Mouse (Mus musculus) kidney, postnatal 0 days (tissue): ENCODE measurements around the gene Pax7. TPM values are rescaled to one million over a fixed set of nuclear protein-coding genes. Genes with fewer than 3 reads are reported as not detected.
A peak's percentile ranks its signal among the peaks of the same experiment; 100 is the strongest.

Experiments
- ATAC-seq: fragments of 200-750 bp; cut with Nextera tagmentation; replicated peaks from 2 replicates; pipeline ENCODE4 v1.8.0; 2017; ENCODE audit warnings: low read depth, moderate number of reproducible peaks, moderate TSS enrichment, moderate library complexity; ENCODE audit not compliant: low FRiP score
- DNase-seq: peaks from one replicate; pipeline ENCODE4 v3.0.0-alpha.2; 2016; ENCODE audit warnings: low spot score
- H3K27ac ChIP-seq: fragments of 300-500 bp; sonication (generic); 2 replicates; pipeline ENCODE4 v1.5.1; 2014; ENCODE audit warnings: mild to moderate bottlenecking
- H3K27me3 ChIP-seq: fragments of 300-500 bp; sonication (generic); 2 replicates; pipeline ENCODE4 v1.6.1; 2014; ENCODE audit warnings: low read length, mixed read lengths; ENCODE audit not compliant: insufficient read depth
- H3K36me3 ChIP-seq: fragments of 300-500 bp; sonication (generic); 2 replicates; pipeline ENCODE4 v1.6.1; 2014; ENCODE audit warnings: low read length, mixed read lengths; ENCODE audit not compliant: insufficient read depth
- H3K4me1 ChIP-seq: fragments of 300-500 bp; sonication (generic); replicated peaks from 2 replicates; pipeline ENCODE4 v1.6.1; 2014; ENCODE audit warnings: antibody characterized with exemption, low read length, mixed read lengths; ENCODE audit not compliant: insufficient read depth
- H3K4me2 ChIP-seq: fragments of 300-500 bp; sonication (generic); 2 replicates; pipeline ENCODE4 v1.6.1; 2014; ENCODE audit warnings: mild to moderate bottlenecking, low read length, moderate library complexity, mixed read lengths
- H3K4me3 ChIP-seq: fragments of 300-500 bp; sonication (generic); replicated peaks from 2 replicates; pipeline ENCODE4 v1.5.1; 2014; ENCODE audit warnings: low read depth, low read length
- H3K9ac ChIP-seq: fragments of 300-500 bp; sonication (generic); 2 replicates; pipeline ENCODE4 v1.6.1; 2014; ENCODE audit warnings: low read depth, low read length
- H3K9me3 ChIP-seq: fragments of 300-500 bp; sonication (generic); replicated peaks from 2 replicates; pipeline ENCODE4 v1.6.1; 2016; ENCODE audit warnings: low read length, inconsistent platforms, mixed read lengths
- CTCF ChIP-seq: IDR thresholded peaks from 2 replicates; pipeline ENCODE4 v1.5.1; 2016; ENCODE audit warnings: antibody characterized with exemption, low read depth, mild to moderate bottlenecking, moderate library complexity
- WGBS: fragments of 180-500 bp; shearing (Covaris S2); extraction: QIAGEN DNeasy Blood & Tissue Kit; methylation state at CpG from one replicate; pipeline ENCODE4 v1.1.7; 2014; 5-methylcytosine and 5-hydroxymethylcytosine counted together
- polyA plus RNA-seq: library from polyadenylated mRNA; unstranded; fragments of >200 nt; fragmentation: Nextera tagmentation; extraction: Ambion mirVana; gene quantifications from 2 replicates; pipeline ENCODE4 v1.2.1, GENCODE M21; 2015

Gene Pax7
- polyA plus RNA-seq, 1 experiment from 2014 or later = not detected

- H3K9ac ChIP-seq = no peak overlapping the region
- no peaks in the 10 kb centered on the region for H3K36me3 ChIP-seq
- H3K27me3 ChIP-seq = no peaks in the 10 kb centered on the region
- TF ChIP-seq CTCF = no peak
- DNase-seq (no peak), ATAC-seq (no peak)
- H3K9me3 ChIP-seq = no peaks in the 10 kb centered on the region
- no peak overlapping the region for H3K4me3 ChIP-seq
- H3K4me1 ChIP-seq = no peaks in the 10 kb centered on the region
- H3K27ac ChIP-seq = no peak overlapping the region
- no peak overlapping the region for H3K4me2 ChIP-seq
- 71% methylated on average over 4 of the region's 4 CpGs for WGBS
These were observed 130.4 kb downstream of the Pax7 start for GRCm38 (mm10) chr4:139702914-139703313.

DNA sequence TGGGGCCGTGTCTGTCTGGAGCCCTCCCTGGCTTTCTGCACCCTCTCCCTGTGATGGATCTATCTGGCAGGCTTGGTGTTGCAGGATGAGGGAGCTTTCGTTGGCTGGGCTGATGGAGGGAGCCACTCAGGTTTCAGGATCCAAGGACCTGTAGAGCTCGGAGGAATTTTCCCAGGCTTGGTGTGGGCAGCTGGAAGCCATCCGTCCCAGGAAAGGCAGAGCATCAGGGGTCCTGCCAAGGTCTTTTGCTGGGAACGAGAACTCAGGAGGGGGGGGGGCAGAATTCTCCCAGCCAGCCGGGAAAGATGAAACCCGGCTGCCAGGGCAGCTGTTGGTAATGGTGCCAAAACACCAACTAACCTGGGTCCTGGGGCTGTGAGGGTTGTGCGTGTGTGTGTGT, 134.7 kb downstream of the Pax7 start:
- WGBS = 34% methylated on average over 8 of the region's 8 CpGs
- H3K9ac ChIP-seq = no peak overlapping the region
- H3K27ac ChIP-seq = no peak overlapping the region
- TF ChIP-seq CTCF = no peak
- peak; percentile 42 for DNase-seq
- H3K4me2 ChIP-seq = no peak overlapping the region
- no peak overlapping the region for H3K4me3 ChIP-seq
- H3K4me1 ChIP-seq = 0 out of 2 replicates have a peak, but pooled peaks cover 4% of the 10 kb centered on the region
- ATAC-seq = no peak; the same call in 1 of the 2 replicates
- no peaks in the 10 kb centered on the region for H3K9me3 ChIP-seq
- H3K27me3 ChIP-seq = no peaks in the 10 kb centered on the region
- no peaks in the 10 kb centered on the region for H3K36me3 ChIP-seq

- no peak overlapping the region for H3K9ac ChIP-seq
- no peaks in the 10 kb centered on the region for H3K9me3 ChIP-seq
- no peak overlapping the region for H3K4me3 ChIP-seq
- H3K4me1 ChIP-seq = 0 out of 2 replicates have a peak, but pooled peaks cover 4% of the 10 kb centered on the region
- 0 out of 2 replicates have a peak, but pooled peaks have one; percentile 15 for ATAC-seq
- H3K36me3 ChIP-seq = no peaks in the 10 kb centered on the region
- DNase-seq = peak; percentile 40
- H3K4me2 ChIP-seq = no peak overlapping the region
- no peak overlapping the region for H3K27ac ChIP-seq
- H3K27me3 ChIP-seq = no peaks in the 10 kb centered on the region
- 0 out of 2 replicates have a peak, but pooled peaks have one; percentile 5 for TF ChIP-seq CTCF
- WGBS = 6% methylated on average over 9 of the region's 9 CpGs
These were observed 135.6 kb downstream of the Pax7 start for GRCm38 (mm10) chr4:139697755-139698154.

DNA sequence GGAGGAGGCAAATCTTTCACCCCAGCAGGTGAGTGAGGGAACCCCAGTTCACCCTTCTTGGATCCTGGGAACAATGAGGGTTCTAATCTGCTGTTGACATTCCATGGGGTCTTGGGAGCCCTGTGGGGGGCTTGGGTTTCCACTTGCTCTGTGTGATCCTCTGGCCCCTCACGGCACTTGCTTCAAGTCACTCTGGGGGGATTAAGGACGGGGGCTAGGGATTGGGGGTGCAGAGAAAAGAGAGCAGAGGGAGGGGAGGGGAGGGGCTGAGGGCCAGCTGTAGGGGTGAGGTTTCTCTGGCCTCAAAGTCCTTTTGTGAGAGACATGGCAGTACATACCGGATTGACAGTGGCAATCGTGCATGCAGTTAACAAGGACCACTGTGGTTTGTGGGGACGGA, 140.0 kb downstream of the Pax7 start:
- TF ChIP-seq CTCF = no peak
- DNase-seq = no peak
- WGBS = 56% methylated on average over 5 of the region's 5 CpGs

GRCm38 (mm10) chr4:139689627-139690269, 143.6 kb downstream of the Pax7 start:
- no peak for TF ChIP-seq CTCF
- no peak for DNase-seq
- Histone ChIP-seq H3K4me3 (no peak overlapping the region), H3K9ac (no peak overlapping the region), H3K4me1 (no peaks in the 10 kb centered on the region), H3K4me2 (no peak overlapping the region), H3K36me3 (no peaks in the 10 kb centered on the region), H3K9me3 (no peaks in the 10 kb centered on the region), H3K27me3 (no peaks in the 10 kb centered on the region), H3K27ac (no peak overlapping the region)
- 39% methylated on average over 7 of the region's 7 CpGs for WGBS
- ATAC-seq = no peak

More for the DNA sequence above, 140.0 kb downstream of the Pax7 start:
- Histone ChIP-seq H3K36me3 (no peaks in the 10 kb centered on the region), H3K4me3 (no peak overlapping the region), H3K9me3 (no peaks in the 10 kb centered on the region), H3K27me3 (no peaks in the 10 kb centered on the region), H3K27ac (no peak overlapping the region), H3K4me1 (0 out of 2 replicates have a peak, but pooled peaks cover 4% of the 10 kb centered on the region), H3K4me2 (no peak overlapping the region), H3K9ac (no peak overlapping the region)
- ATAC-seq = no peak

DNA sequence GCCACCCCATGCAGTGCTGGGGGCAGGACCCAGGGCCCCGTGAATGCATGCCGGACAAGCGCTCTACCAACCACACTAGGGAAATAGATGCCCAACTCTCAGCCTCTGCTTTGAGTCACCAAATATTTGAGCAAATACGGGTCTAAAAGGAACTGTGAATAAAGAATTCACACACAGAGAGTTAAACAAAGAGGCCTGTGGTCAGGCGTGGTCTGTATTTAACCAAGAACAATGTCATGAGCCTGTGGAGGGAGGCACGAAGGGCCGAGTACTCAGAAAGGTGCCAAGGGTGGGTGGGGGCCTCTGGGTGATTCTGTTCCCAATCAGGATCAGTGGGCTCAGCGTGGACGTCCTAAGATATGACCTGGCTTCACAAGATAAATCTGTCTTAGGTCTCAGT, 145.3 kb downstream of the Pax7 start:
- Histone ChIP-seq H3K4me3 (no peak overlapping the region), H3K27ac (no peak overlapping the region), H3K4me2 (no peak overlapping the region), H3K27me3 (no peaks in the 10 kb centered on the region), H3K9ac (no peak overlapping the region), H3K36me3 (no peaks in the 10 kb centered on the region), H3K9me3 (no peaks in the 10 kb centered on the region), H3K4me1 (no peaks in the 10 kb centered on the region)
- no peak for ATAC-seq
- 87% methylated on average over 9 of the region's 9 CpGs for WGBS
- TF ChIP-seq CTCF = no peak
- DNase-seq = no peak

Other genes starting within 250 kb of the Pax7 start
- 0.04 TPM in 1 of 2 replicates, not detected in the other for gene Gm21969, start 230.3 kb downstream of the Pax7 start, polyA plus RNA-seq
- 91.0 and 106 TPM in 2 replicates for gene Aldh4a1, start 210.7 kb downstream of the Pax7 start, polyA plus RNA-seq
- gene Tas1r2, start 180.0 kb downstream of the Pax7 start, polyA plus RNA-seq = not detected in 2 replicates
- 8.9 and 9.3 TPM in 2 replicates for gene Klhdc7a, start 134.5 kb upstream of the Pax7 start, polyA plus RNA-seq